Mouse (Mus musculus): Measurements from ENCODE around the gene Ascl2.

DNA sequence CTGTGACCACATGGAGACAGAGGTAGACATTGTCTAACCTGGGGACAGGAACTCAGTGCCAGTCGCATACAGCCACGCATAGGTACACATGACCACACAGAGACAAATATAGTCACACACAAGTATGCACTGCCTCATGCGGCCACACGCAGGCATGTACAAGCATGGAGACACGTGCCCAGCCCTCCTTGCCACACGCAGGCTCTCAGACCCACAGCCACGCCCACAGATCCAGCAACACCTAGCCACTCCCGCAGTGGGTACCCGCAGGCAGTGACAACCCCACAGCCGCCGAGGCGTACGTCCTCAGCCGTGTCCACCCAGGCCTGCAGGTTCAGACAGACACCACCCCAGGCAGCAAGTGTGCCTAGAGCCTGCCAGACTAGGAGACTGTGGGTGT is 33.4 kb downstream of the Ascl2 start:
- TF ChIP-seq CTCF (IDR thresholded peaks at IDR 0.05; ENCODE audit: low read depth, low read length) (no peak), POLR2A (IDR thresholded peaks at IDR 0.05; ENCODE audit: extremely low read depth, insufficient read depth, low read length) (no peak)

Data from liver, adult 2 months (tissue).